Mouse (Mus musculus) kidney, postnatal 4 days (tissue): Measurements from ENCODE around the gene Ip6k1.

Source experiments
- DNase-seq, 2 experiments: peaks; one replicate each; pipeline ENCODE4 v3.0.0; 2021; ENCODE audit warnings: mixed read lengths in 2 of 2

The Ip6k1 gene

DNA sequence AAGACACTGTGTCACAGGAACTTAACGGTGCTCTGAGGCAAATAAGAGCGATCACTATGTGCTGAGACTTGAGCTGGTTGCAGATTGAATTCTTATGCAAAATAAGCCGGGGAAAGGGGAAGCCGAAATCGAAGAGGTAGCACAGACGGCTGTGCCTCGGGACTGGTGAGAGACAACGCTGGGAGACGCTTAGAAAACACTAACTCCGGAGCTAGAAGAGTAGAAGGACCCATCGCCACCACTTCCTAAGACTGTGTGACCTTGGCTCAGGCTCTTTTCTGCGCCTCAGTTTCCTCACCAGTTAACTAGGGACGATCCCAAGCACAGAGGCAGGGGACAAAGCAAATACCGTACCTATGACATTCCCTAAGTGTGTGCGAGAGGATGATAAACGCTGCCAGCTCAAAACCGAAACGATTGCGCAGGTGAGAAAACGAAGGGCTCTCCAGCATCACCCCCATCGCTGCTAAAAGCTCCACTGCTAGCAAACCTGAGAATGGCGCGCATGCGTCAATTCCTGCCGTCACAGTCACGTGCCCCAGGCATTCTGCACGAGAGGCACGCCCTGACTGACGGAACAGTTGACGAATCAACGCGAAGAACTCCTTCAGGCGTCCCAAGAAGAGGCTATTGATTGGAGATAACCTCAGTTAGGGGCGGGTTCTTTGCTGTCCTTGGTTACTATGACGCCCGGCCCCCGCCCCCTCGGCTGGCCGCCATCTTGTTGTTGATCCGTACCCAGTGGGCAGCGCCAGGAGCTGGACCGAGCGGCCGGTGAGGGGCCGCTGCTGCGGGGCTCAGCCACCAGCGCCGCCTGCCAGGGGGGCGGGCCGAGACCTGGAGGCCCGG lies at the start of gene Ip6k1:
Gene Ip6k1 (plus strand): TSS at position 580 of the 849 bp plus-strand sequence.
- DNase-seq: peak; percentile 100

DNA sequence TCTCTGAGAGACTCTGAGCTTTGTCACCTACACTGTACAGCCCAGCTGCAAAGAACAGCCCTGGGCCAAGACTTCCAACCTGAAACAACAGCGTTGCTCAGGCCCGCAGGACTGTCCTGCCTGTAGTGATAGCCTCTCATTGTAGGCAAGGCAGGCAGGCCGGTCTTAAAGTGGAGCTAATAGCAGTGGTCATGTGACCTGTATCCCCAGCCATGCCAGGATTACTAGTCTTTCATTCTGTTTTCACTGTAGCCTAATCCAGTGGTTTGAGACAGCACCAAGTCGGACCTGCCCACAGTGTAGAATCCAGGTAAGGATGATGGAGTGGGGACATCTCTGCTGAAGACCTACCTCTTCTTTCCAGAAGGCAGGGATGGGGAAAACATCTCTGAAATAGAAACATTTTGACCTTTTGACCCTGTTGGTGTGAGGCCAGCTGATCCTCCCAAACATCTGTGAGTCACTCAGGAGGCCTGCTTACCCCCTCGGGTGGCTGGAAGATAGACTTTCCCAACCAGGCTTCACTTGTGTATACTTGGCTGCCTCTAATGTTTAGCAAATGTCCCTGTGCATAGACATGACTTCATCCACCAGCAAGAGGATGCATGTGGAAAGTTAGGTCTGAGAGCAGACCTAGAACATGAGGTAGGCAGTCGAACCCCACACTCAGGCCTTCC lies 46.5 kb upstream of the Ip6k1 start:
- no peak for DNase-seq

DNA sequence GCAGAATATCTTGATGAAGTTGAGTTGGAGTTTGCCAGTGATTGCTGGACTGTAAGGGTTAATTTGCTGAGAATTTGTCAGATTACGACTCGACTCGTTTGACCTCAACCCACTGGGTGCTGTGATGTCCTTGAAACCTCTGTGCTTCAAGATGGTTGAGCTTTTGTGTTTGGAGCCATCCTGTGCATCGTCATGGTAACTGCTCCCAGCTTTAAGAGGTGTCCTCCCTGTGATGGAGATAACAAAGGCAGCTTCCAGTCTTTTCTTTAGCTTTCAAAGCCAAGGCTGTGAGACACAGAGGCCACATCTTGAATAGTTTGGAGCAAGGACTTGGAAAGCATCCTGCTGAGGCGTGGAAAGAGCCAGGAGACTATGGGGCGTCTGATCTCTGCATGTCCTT lies 45.2 kb upstream of the Ip6k1 start:
- DNase-seq: no peak

DNA sequence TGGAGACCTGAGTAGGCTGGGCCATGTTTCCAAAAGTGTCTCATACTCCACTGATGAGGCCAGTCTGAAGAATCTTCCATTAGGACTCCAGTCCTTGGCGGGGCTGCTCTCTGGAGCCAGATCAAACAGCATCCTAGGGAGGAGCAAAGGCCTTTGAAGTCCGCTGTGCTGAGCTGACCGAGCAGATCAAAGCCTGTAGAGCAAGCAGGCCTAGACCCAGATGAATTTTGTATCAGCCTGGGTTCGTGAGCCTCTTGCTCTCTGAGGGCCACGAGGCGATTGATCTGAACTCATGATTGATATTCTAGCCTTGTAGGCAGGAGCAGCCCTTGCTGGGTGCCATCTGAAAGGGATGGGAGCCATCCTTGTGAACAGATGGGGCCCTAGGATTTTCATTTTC lies 42.4 kb upstream of the Ip6k1 start:
- no peak for DNase-seq

DNA sequence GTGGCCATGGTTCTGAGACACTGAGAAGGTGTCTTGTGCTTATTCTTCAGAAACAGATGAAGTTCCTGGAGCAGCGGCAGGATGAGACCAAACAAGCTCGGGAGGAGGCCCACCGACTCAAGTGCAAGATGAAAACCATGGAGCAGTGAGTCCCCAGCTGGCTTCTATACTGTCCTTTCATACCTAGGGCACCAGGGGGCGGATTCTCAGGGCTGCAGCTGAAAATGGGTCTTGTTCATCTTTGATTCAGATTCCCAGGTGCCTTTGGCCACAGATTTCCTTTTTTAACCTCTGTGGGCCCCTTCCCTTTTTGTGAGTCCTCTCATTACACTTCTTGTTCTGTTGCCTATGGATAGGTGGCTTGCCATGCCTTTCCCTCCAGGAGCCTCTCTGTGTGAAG lies 41.4 kb upstream of the Ip6k1 start:
- DNase-seq: no peak

DNA sequence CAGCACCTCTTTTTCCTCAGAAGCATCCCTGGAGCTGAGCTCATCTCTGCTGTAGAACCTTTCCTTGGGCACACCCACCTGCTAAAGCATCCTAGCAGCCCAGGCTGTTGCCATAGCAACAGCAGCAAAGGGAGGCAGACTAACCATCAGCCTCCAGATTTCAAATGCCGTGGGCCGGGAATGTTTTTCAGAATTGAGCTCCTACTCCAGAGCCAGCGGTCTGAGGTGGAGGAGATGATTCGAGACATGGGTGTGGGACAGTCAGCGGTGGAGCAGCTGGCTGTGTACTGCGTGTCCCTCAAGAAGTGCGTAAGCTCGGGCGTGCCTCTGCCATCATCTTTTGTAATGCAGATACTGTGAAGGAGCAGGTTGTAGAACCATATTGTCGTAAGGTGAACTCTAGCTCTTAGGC lies 40.9 kb upstream of the Ip6k1 start:
- no peak for DNase-seq

DNA sequence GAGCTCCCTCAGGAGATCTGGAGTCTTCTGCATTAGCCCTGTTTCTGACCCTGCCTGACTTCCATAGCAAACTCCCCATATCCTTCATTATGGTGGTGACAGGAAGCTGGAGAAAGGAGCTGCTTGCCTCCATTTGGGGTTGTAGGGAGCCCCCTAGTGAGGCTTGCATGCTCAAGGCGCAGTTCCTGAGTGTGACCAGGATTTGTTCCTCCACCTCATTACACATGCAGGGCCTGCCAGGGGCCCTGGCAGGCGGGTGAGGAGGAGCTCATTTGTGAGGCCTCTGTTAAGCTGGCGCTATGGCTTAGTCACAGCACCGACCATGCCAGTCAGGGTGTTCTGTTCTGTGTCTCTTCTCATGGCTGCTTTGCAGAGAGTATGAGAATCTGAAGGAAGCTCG lies 40.4 kb upstream of the Ip6k1 start:
- DNase-seq: peak; percentile 48 to 60

DNA sequence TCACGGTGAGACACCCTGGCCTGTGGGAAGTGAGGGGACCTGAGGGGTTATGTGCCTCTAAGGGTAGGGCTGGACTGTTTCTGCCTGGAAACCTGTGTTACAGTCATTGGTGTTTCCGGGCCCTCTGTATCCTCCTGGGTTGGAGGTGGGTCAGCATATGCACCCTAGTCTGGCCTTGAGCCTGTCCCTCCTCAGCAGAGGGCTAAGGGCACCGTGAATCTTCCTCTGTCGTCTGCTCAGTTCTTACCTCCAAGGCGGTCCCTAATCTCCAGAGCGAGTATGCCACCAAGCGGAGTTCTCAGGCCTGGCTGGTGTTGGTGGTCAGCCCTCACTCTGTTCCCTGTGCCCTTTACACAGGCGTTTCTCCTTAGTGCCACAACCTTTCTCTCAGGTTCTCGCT lies 39.4 kb upstream of the Ip6k1 start:
- DNase-seq: no peak

DNA sequence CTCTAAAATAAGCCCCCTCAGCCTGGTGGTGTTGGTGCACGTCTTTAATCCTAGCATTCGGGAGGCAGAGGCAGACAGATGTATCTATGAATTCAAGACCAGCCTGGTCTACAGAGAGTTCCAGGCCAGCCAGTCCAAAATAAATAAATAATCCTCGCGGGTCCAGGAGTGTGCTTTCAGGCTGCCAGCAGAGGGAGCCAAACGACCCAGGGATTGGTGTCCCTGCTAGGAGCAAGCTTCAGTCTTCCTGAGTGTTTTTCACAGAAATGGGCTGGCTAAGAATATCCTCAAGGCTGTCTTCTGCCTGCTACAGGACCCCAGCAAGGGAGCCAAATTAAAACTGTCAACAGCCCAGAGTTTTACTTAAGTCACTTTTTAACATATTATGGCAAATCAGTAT lies 38.6 kb upstream of the Ip6k1 start:
- DNase-seq: peak; percentile 95

DNA sequence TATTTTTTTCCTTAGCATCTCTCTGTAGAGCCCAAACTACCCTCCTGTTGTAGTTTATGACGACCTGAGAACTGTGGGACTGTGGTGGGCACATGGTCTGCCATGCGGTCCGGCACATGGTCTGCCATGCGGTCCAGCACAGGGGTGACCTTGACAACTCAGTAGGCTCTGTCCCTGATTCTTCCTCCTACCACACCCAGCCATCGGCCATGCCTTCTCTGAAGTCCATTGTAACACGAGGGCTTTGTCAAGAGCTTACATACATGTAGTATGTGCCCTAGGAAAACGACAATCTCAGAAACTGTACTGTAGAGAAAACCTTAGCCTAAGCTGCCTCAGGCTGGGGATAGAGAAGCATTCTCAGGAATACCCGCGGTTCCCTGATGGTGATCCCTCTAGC lies 37.6 kb upstream of the Ip6k1 start:
- DNase-seq: no peak

DNA sequence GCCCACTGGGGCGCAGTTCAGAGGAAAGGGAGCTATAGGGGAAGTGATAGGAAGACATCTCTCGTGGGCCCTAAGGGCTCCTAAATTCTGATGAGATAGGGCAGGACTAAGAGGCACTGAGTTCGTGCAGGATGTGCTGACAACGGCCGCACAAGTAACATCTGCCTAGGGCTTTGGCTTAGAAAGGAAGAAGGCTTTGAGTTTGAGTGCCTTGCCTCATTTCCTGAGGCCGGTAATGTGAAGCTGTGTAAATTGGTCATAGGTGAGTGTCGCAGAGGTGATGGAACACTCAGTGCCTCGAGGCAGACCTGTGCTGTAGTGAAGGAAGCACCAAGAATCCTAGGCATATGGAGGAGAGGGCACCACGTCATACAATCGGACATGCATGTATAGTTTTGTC lies 35.6 kb upstream of the Ip6k1 start:
- no peak for DNase-seq

DNA sequence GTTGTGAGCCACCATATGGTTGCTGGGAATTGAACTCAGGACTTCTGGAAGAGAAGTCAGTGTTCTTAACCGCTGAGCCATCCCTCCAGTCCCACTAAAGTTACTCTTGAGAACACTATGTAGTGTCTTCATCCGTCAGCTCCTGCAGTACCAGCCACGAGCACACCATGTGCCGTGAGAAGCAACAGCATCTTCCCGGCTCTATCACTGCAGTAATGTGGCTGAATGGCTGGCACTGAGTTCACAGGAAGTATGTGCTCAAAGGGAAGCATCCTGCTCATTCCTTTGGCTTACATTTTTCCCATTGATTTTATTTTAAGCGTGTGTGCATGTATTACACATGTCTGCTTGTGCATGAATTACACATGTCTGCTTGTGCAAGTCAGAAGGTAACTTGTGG lies 34.9 kb upstream of the Ip6k1 start:
- no peak for DNase-seq

DNA sequence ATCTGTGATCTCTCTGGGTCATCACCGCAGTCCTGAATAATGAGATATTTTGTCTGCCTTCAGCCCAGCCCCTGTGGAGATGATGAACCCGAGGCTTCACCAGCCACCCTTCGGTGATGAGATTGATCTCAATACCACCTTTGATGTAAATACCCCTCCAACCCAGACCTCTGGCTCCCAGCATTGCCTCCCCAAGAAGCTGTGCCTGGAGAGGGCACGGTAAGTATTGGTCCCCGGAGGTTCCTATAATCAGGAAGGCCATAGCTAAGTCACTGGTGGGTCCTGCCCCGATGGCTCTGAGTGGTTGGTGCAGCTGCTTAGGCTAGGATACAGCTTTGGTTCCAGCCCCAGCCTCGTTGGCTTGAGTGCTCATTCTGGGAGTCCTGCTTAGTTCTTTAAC lies 33.8 kb upstream of the Ip6k1 start:
- DNase-seq: no peak

DNA sequence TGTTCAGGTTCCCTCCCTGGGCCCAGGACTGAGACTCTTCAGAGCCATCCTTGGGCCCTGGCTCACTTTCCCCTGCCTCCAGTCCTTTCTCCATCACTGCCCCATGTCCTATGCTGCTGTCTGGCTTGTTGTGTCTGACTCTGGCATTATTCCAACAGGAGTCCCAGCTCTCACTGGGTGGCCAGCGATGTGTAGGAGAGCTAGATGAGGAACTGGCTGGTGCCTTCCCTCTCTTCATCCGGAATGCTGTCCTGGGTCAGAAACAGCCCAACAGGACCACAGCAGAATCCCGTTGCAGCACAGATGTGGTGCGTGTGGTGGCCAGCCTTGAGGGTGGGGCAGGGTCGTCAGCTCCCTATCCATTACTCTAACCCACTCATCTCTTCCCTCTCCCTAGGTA lies 32.0 kb upstream of the Ip6k1 start:
- DNase-seq: no peak

DNA sequence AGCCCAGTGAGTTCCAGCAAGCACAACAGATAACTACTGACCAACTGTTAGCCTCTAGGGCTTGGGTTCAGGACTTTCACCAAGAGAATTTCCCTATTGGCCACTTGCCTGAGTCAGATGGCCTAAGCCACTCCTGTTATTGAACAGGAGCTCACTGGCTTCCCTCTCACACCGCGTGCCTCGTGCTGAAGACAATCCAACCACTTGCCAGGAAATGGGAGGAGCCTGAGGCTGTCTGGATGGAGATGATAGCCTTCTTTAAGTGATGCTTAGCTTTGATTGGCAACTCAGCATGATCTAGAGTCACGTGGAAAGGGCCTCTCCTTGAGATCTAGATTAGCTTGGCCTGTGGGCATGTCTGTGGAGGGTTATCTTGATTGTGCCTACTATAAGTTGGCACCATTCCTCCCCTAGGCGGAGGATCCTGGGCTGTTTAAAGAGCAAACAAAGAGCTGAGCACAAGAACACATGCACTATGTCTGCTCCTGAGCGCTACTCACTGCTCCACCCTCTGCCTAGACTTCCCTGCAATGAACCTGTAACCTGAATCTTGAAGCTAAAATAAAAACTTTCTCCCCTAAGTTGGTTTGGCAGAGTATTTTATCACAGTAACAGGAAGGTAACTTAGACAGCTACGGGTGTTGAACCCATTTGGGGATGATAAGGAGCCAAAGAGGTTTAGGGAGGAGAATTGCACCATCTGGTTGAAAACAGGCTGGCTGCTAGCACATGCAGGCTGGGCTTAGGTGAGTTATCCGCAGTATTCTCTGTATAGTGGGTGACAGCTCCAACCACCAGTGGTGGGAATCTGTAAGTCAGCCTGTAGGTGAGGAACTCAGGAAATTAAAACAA lies 30.4 kb upstream of the Ip6k1 start:
- DNase-seq: no peak

DNA sequence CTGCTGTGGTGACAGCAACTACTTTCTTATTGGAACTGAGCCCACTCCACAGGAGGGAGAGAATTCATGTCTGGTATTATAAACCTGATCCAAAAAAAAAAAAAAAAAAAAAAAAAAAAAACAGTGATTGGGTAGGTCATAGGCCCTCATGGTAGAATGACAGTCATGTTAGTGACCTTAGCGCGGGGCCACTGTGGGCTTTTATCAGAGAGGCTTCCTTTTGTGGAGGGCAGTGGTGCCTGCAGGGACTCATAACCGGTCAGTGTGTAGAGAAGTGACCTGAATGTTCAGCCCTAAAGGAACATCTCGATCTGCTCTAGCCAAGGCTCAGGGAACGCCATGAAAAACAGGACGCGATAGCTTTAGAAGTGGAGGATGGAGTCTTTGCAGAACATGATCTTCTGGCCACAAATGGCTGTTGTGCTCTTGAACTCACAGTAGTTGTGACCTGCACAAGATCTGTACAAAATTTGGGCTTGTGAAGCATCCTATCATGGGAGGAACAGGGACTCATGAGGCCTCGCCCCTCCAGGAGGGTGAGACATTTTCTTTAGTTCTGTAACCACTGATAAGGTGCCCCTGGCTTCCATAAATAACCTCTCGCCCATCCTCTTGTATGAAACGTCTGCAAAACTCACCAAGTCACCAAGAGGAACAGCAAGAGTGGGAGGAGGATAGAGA lies 27.7 kb upstream of the Ip6k1 start:
- no peak for DNase-seq

DNA sequence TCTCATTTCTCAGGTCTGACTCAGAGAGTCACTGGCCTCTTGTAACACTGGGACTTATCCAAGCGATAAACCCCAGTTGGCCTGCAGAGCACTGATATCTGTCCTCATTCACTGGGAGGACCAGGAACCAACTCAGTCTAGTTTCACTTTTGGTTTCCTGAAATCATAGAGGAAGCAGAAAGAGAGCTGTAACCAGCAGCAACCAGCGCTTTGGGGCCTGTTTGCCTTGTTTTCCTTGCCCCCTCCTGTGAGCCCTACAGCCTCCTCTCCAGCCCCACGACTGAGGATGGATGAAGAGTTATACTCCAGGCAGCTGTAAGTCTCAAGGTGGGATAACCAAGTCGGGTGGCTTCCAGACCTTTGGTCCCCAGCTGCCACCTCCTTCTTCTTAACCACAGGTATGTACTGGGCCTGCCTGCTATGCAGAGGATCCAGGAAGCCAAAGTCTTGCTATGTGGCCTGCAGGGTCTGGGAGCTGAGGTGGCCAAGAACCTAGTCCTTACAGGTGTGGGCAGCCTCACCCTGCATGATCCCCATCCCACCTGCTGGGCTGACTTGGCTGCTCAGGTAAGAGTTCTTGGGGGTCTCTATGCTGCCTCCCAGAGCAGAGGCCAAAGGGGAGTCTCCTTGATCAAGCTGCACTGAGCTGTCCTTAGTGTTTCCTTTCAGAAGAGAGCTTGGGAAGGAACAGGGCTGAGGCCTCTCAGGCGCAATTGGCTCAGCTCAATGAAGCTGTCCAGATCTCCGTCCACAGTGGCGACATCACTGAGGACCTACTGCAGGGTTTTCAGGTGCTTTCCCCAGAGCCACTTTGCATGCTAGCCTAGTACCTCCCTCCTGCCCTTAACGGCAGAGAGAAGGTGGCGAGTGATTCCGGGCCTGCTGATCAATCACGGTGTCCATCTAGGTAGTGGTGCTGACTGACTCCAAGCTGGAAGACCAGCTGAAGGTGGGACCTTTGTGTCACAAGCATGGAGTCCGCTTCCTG lies 26.6 kb upstream of the Ip6k1 start, which contains the start of gene Uba7:
Gene Uba7 (plus strand): TSS at position 107 of the 988 bp plus-strand sequence.
- DNase-seq: peak; percentile 16 to 35

DNA sequence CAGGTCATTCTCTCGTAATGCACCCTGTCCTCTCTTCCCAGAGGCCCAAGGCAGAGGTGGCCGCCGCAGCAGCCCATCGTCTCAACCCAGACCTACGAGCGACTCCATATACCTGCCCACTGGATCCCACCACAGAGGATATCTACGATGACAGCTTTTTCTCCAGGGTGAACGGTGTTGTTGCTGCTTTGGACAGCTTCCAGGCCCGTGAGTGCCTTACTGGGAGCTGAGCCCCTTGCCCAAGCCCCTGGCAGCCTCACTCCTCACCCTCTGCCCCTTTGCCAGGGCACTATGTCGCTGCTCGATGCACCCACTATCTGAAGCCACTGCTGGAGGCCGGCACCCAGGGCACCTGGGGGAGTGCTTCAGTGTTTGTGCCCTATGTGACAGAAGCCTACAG lies 23.5 kb upstream of the Ip6k1 start:
- no peak for DNase-seq

DNA sequence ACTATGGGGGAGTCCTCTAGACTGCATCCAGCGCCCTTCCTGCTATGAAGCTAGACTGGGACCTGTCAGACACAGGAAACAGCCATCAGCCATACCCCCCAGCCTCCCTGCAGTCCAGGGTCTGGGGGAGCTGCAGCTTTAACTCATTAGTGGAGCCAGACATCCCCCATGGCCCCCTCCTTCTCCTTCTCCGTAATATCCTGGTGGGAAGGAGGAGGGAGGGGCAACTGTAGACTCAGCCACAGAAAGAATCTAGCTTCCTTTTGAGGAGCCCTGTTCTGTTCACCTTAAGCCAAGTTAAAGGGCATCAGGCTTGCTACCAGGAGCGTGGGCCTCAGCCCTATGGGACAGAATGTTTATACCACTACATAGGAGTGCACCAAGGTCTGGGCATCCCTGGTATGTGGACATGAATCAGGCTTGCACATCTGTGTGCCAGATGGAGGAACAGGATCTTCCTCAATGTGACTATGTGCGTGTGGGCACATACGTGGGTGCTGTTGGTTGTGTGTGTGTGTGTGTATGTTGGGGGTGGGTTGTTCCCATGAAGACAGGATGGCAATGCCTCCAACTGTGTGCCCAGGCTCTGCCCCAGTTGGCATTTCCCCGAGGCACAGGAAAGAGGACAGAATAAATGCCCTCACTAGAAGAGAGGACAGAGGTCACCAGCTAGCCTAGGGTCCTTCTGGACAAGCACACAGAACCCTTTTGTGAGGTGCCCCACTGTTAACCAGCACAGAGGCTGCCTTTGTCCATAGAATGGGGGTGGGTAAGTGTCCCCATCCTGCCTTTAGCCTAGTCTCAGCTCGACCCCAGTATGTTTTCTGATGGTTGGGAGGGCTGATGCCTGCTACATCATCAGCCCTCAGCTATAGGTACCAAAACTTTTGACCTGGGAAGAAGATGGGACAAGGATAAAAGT lies 20.4 kb upstream of the Ip6k1 start:
- DNase-seq: peak; percentile 70 to 81

DNA sequence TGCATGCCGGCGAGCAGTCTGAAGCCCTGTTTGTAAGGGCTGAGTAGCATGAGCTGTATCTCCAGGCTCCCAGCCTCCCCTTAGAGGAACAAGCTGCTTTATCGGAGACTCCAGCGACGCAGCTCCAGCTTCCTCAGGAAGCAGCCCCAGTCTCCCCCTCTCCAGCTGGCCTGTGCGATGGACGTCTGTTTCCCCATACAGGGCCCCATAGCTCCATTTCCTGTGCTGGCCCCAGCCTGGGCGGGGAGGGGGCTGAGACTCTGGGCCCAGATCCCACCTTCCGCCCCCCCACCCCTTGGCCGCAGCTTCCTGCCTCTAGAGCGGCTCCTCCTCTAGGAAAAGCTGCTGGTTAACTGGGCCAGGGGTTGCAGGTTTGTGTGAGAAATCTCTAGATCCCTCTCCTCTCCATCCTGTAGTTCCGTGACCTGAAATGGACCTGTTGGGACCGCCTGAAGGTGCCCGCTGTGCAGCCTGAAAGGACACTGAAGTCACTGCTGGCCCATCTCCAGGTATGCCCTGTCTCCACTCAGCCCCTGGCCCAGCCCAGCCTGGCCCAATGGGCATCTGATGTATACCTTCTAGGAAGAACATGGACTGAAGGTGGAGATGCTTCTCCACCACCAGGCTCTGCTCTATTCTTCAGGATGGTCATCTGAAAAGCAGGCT lies 19.5 kb upstream of the Ip6k1 start, which contains the start of gene Gm20661:
Gene Gm20661 (plus strand): TSS at position 378 of the 666 bp plus-strand sequence.
- peak; percentile 87 to 91 for DNase-seq
